Mouse (Mus musculus): ENCODE data around the gene Il9r. TPM values are rescaled to one million over a fixed set of nuclear protein-coding genes. Genes with fewer than 3 reads are reported as not detected.
"Not testable (repeated sequence)": the region's sequence is repeated elsewhere in the genome, so short reads cannot be mapped to it uniquely, and the experiment has no call there.

The Il9r gene
- total RNA-seq, 2 experiments from 2014 or later: not detected

- intact Hi-C loops (cut with DNase I): no loop called here
- no peak for DNase-seq
Measured at GRCm38 (mm10) chr11:32201922-32202685, 2.0 kb upstream of the Il9r start.

GRCm38 (mm10) chr11:32200992-32201391 lies 913 bp upstream of the Il9r start:
- intact Hi-C loops (cut with DNase I); DNase-seq: not testable (repeated sequence)

- no peak for DNase-seq
- intact Hi-C loops (cut with DNase I): no loop called here
Measured at GRCm38 (mm10) chr11:32199230-32199629, 849 bp downstream of the Il9r start.

GRCm38 (mm10) chr11:32198256-32198955 lies 1.7 kb downstream of the Il9r start:
- intact Hi-C loops (cut with DNase I): no loop called here
- no peak for DNase-seq

- intact Hi-C loops (cut with DNase I): no loop called here
- DNase-seq: no peak
Measured at GRCm38 (mm10) chr11:32197766-32198165, 2.3 kb downstream of the Il9r start.

GRCm38 (mm10) chr11:32196727-32197126 lies 3.4 kb downstream of the Il9r start:
- DNase-seq: no peak
- intact Hi-C loops (cut with DNase I): no loop called here

- intact Hi-C loops (cut with DNase I): no loop called here
- DNase-seq: no peak
Measured at GRCm38 (mm10) chr11:32195867-32196540, 4.1 kb downstream of the Il9r start.

- DNase-seq: no peak
- intact Hi-C loops (cut with DNase I): no loop called here
Measured at GRCm38 (mm10) chr11:32194626-32195025, 5.5 kb downstream of the Il9r start.

- intact Hi-C loops (cut with DNase I): no loop called here
- no peak for DNase-seq
Measured at GRCm38 (mm10) chr11:32194086-32194485, 6.0 kb downstream of the Il9r start.

GRCm38 (mm10) chr11:32193156-32193555 lies 6.9 kb downstream of the Il9r start:
- intact Hi-C loops (cut with DNase I): no loop called here
- no peak for DNase-seq

GRCm38 (mm10) chr11:32190603-32191110 lies 9.4 kb downstream of the Il9r start:
- DNase-seq: no peak
- intact Hi-C loops (cut with DNase I): no loop called here

- intact Hi-C loops (cut with DNase I): no loop called here
- DNase-seq: no peak
Measured at GRCm38 (mm10) chr11:32190119-32190518, 10.0 kb downstream of the Il9r start.

- intact Hi-C loops (cut with DNase I): no loop called here
Measured at GRCm38 (mm10) chr11:32189434-32189833, 10.6 kb downstream of the Il9r start.

GRCm38 (mm10) chr11:32188881-32189280 lies 11.2 kb downstream of the Il9r start:
- no peak for DNase-seq
- intact Hi-C loops (cut with DNase I): no loop called here

More at GRCm38 (mm10) chr11:32189434-32189833, 10.6 kb downstream of the Il9r start:
- no peak for DNase-seq

GRCm38 (mm10) chr11:32187256-32187655 lies 12.8 kb downstream of the Il9r start:
- intact Hi-C loops (cut with DNase I): no loop called here

GRCm38 (mm10) chr11:32186031-32186430 lies 14.0 kb downstream of the Il9r start:
- DNase-seq: no peak
- intact Hi-C loops (cut with DNase I): no loop called here

More at GRCm38 (mm10) chr11:32187256-32187655, 12.8 kb downstream of the Il9r start:
- DNase-seq: no peak

GRCm38 (mm10) chr11:32184469-32184868 lies 15.6 kb downstream of the Il9r start:
- DNase-seq: no peak
- intact Hi-C loops (cut with DNase I): loop anchor here (5.0 kb wide), 2 partner anchors 103 to 118 kb away; partner anchors contain the start of genes Hbq1a and Hbq1b

GRCm38 (mm10) chr11:32181973-32182868 lies 17.9 kb downstream of the Il9r start:
- intact Hi-C loops (cut with DNase I): loop anchor here (2.0 to 5.0 kb wide), 3 partner anchors 57 to 120 kb away; partner anchors contain the start of genes Hbq1a and Hbq1b
- peak; percentile 56 to 79 for DNase-seq

- intact Hi-C loops (cut with DNase I): loop anchor here (5.0 kb wide), 2 partner anchors 106 to 121 kb away; partner anchors contain the start of genes Hbq1a and Hbq1b
- no peak for DNase-seq
Measured at GRCm38 (mm10) chr11:32181246-32181645, 18.8 kb downstream of the Il9r start.

GRCm38 (mm10) chr11:32178506-32178905 lies 21.6 kb downstream of the Il9r start:
- intact Hi-C loops (cut with DNase I): no loop called here
- DNase-seq: no peak
